Mouse (Mus musculus) forebrain, embryonic 11.5 days (tissue): ENCODE data around the gene Mon1a. TPM values are rescaled to one million over a fixed set of nuclear protein-coding genes. Genes with fewer than 3 reads are reported as not detected.

ENCODE experiments used
- ATAC-seq: fragments of 200-750 bp; cut with Nextera tagmentation; replicated peaks from 2 replicates; pipeline ENCODE4 v1.8.0; 2017; ENCODE audit warnings: moderate TSS enrichment; ENCODE audit not compliant: low FRiP score
- DNase-seq: peaks from one replicate; pipeline ENCODE4 v3.0.0-alpha.2; 2017; ENCODE audit warnings: low spot score
- H3K27ac ChIP-seq: fragments of 300-500 bp; sonication (generic); 2 replicates; pipeline ENCODE4 v1.5.1; 2014; ENCODE audit warnings: low read depth, low read length
- H3K27me3 ChIP-seq: fragments of 300-500 bp; sonication (generic); 2 replicates; pipeline ENCODE4 v1.6.1; 2014; ENCODE audit warnings: mild to moderate bottlenecking, low read length, mixed read lengths; ENCODE audit not compliant: control insufficient read depth, insufficient read depth
- H3K36me3 ChIP-seq: fragments of 300-500 bp; sonication (generic); 2 replicates; pipeline ENCODE4 v1.6.1; 2014; ENCODE audit warnings: mild to moderate bottlenecking, low read length, moderate library complexity, mixed read lengths; ENCODE audit not compliant: control insufficient read depth, insufficient read depth
- H3K4me1 ChIP-seq: fragments of 300-500 bp; sonication (generic); replicated peaks from 2 replicates; pipeline ENCODE4 v1.6.1; 2014; ENCODE audit warnings: low read length, mixed read lengths; ENCODE audit not compliant: control insufficient read depth, insufficient read depth
- H3K4me2 ChIP-seq: fragments of 300-500 bp; sonication (generic); 2 replicates; pipeline ENCODE4 v1.6.1; 2014; ENCODE audit warnings: low read depth, mild to moderate bottlenecking, low read length, moderate library complexity, mixed read lengths; ENCODE audit not compliant: severe bottlenecking
- H3K4me3 ChIP-seq: fragments of 300-500 bp; sonication (generic); 2 replicates; pipeline ENCODE4 v1.5.1; 2014; ENCODE audit warnings: low read depth, low read length
- H3K9ac ChIP-seq: fragments of 300-500 bp; sonication (generic); 2 replicates; pipeline ENCODE4 v1.6.1; 2014; ENCODE audit warnings: low read length
- H3K9me3 ChIP-seq: fragments of 300-500 bp; sonication (generic); 2 replicates; pipeline ENCODE4 v1.6.1; 2016; ENCODE audit warnings: low read length, mixed read lengths; ENCODE audit not compliant: control insufficient read depth
- WGBS: fragments of 180-500 bp; shearing (Covaris S2); extraction: QIAGEN DNeasy Blood & Tissue Kit; methylation state at CpG from one replicate; pipeline ENCODE4 v1.1.7; 2014; 5-methylcytosine and 5-hydroxymethylcytosine counted together
- polyA plus RNA-seq: library from polyadenylated mRNA; unstranded; fragments of >200 nt; fragmentation: Nextera tagmentation; extraction: Ambion mirVana; gene quantifications from 2 replicates; pipeline ENCODE4 v1.2.1, GENCODE M21; 2014

The Mon1a gene
- polyA plus RNA-seq, 1 experiment from 2014 or later: 14.9 TPM

GRCm38 (mm10) chr9:107880411-107880810, 7.5 kb upstream of the Mon1a start:
- WGBS: 78% methylated on average over 4 of the region's 4 CpGs
- no peaks in the 10 kb centered on the region for H3K4me1 ChIP-seq

GRCm38 (mm10) chr9:107888267-107888850, 408 bp downstream of the Mon1a start:
- Histone ChIP-seq H3K9me3 (no peaks in the 10 kb centered on the region), H3K27me3 (peaks cover 2% of the 10 kb centered on the region), H3K9ac (peak overlapping the region; percentile 75), H3K27ac (no peak overlapping the region), H3K36me3 (no peaks in the 10 kb centered on the region), H3K4me3 (peak overlapping the region; percentile 70), H3K4me2 (peak overlapping the region; percentile 90), H3K4me1 (no peaks in the 10 kb centered on the region; the same call in 1 of the 2 replicates)
- DNase-seq (peak; percentile 74), ATAC-seq (peak; percentile 55)
- 0% methylated on average over 18 of the region's 18 CpGs for WGBS

More at GRCm38 (mm10) chr9:107880411-107880810, 7.5 kb upstream of the Mon1a start:
- no peak for DNase-seq
- Histone ChIP-seq H3K4me2 (no peak overlapping the region), H3K27ac (no peak overlapping the region), H3K9ac (no peak overlapping the region), H3K27me3 (no peaks in the 10 kb centered on the region), H3K36me3 (no peaks in the 10 kb centered on the region), H3K9me3 (no peaks in the 10 kb centered on the region), H3K4me3 (no peak overlapping the region)
- no peak for ATAC-seq

- Histone ChIP-seq H3K27ac (no peak overlapping the region), H3K4me1 (no peaks in the 10 kb centered on the region; the same call in 1 of the 2 replicates), H3K9ac (no peak overlapping the region), H3K27me3 (peaks cover 2% of the 10 kb centered on the region), H3K9me3 (no peaks in the 10 kb centered on the region), H3K36me3 (no peaks in the 10 kb centered on the region), H3K4me2 (no peak overlapping the region), H3K4me3 (no peak overlapping the region)
- 91% methylated on average over 6 of the region's 6 CpGs for WGBS
- ATAC-seq: no peak
- DNase-seq: no peak
Observed at GRCm38 (mm10) chr9:107890260-107890659, 2.3 kb downstream of the Mon1a start.

GRCm38 (mm10) chr9:107891023-107891422, 3.1 kb downstream of the Mon1a start:
- ATAC-seq (no peak), DNase-seq (no peak)
- H3K4me3 ChIP-seq: no peak overlapping the region
- no peaks in the 10 kb centered on the region; the same call in 1 of the 2 replicates for H3K4me1 ChIP-seq
- H3K4me2 ChIP-seq: no peak overlapping the region
- no peak overlapping the region for H3K9ac ChIP-seq
- no peaks in the 10 kb centered on the region for H3K9me3 ChIP-seq
- H3K27me3 ChIP-seq: peaks cover 2% of the 10 kb centered on the region
- H3K36me3 ChIP-seq: no peaks in the 10 kb centered on the region
- H3K27ac ChIP-seq: no peak overlapping the region
- WGBS: 100% methylated on average over 1 of the region's 1 CpGs

- Histone ChIP-seq H3K27ac (no peak overlapping the region), H3K4me2 (no peak overlapping the region), H3K36me3 (no peaks in the 10 kb centered on the region), H3K4me1 (peaks cover 4% of the 10 kb centered on the region; the same call in 1 of the 2 replicates), H3K9me3 (no peaks in the 10 kb centered on the region), H3K4me3 (no peak overlapping the region), H3K9ac (no peak overlapping the region), H3K27me3 (peaks cover 18% of the 10 kb centered on the region)
- DNase-seq (no peak), ATAC-seq (no peak)
- WGBS: 89% methylated on average over 10 of the region's 10 CpGs
Observed at GRCm38 (mm10) chr9:107898563-107898962, 10.6 kb downstream of the Mon1a start.

- Histone ChIP-seq H3K36me3 (no peaks in the 10 kb centered on the region), H3K9ac (no peak overlapping the region), H3K27ac (no peak overlapping the region), H3K4me3 (no peak overlapping the region), H3K4me1 (peaks cover 4% of the 10 kb centered on the region; the same call in 1 of the 2 replicates), H3K27me3 (peaks cover 18% of the 10 kb centered on the region), H3K9me3 (no peaks in the 10 kb centered on the region), H3K4me2 (no peak overlapping the region)
- WGBS: 71% methylated on average over 12 of the region's 12 CpGs
- DNase-seq: no peak
- no peak for ATAC-seq
Observed at GRCm38 (mm10) chr9:107899855-107900254, 11.9 kb downstream of the Mon1a start.

- Histone ChIP-seq H3K9ac (peak overlapping the region; percentile 57), H3K4me2 (peak overlapping the region; percentile 69), H3K4me1 (peaks cover 4% of the 10 kb centered on the region; the same call in 1 of the 2 replicates), H3K27me3 (peaks cover 18% of the 10 kb centered on the region), H3K4me3 (peak overlapping the region; percentile 29), H3K36me3 (no peaks in the 10 kb centered on the region), H3K9me3 (no peaks in the 10 kb centered on the region), H3K27ac (no peak overlapping the region)
- 3% methylated on average over 44 of the region's 44 CpGs for WGBS
- DNase-seq: peak; percentile 90
- peak; percentile 59 for ATAC-seq
Observed at GRCm38 (mm10) chr9:107900840-107901626, 13.1 kb downstream of the Mon1a start.

GRCm38 (mm10) chr9:107901627-107901914, 13.6 kb downstream of the Mon1a start:
- 8% methylated on average over 17 of the region's 17 CpGs for WGBS
- Histone ChIP-seq H3K36me3 (no peaks in the 10 kb centered on the region), H3K4me1 (peaks cover 4% of the 10 kb centered on the region; the same call in 1 of the 2 replicates), H3K9me3 (no peaks in the 10 kb centered on the region), H3K27ac (no peak overlapping the region), H3K27me3 (peaks cover 18% of the 10 kb centered on the region), H3K9ac (no peak overlapping the region; the same call in 1 of the 2 replicates), H3K4me3 (peak overlapping the region; percentile 29), H3K4me2 (peak overlapping the region; percentile 69)
- DNase-seq (no peak), ATAC-seq (no peak)
